Mouse (Mus musculus): ENCODE data around the gene Trim44.

GRCm38 (mm10) chr2:102412738-102413137, 5.1 kb upstream of the Trim44 start:
- TF ChIP-seq GATA1 (IDR thresholded peaks at IDR 0.05; ENCODE audit: low read length) (no peak), TAL1 (IDR thresholded peaks at IDR 0.05; ENCODE audit: low read length) (no peak)

Measured in erythroblast, embryonic 14.5 days (primary cell).